Mouse (Mus musculus): ENCODE data around the gene A930033H14Rik. TPM values are rescaled to one million over a fixed set of nuclear protein-coding genes. Genes with fewer than 3 reads are reported as not detected.

The A930033H14Rik gene
- polyA plus RNA-seq, 1 experiment from 2014 or later: 2.4 TPM

DNA sequence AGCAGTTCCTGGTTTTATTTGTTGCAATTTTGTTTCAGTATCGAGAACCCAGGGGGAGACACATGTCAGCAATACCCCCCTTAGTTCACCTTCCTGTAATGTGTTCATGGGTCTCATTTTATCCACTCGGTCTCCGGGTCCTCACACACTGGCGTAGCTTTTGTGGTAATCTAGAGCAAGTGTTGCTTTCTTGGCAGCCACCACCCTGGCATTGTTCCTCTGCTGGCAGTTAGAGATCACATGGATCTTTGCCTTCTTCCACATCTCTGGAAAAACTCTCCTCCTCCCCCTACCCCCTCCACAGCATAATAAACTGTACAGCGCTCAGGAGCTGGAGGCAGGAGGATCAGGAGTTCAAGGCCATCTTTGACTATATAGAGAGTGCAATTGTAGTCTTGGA lies 20.6 kb downstream of the A930033H14Rik start:
- Histone ChIP-seq H3K4me2 (ENCODE audit: low read length) (no peak overlapping the region), H3K9ac (ENCODE audit: low read length) (no peak overlapping the region), H3K36me3 (ENCODE audit: control insufficient read depth, insufficient read depth, low read length) (no peaks in the 10 kb centered on the region), H3K4me3 (ENCODE audit: control insufficient read depth in 1 of 2, insufficient read depth in 1 of 2, low read depth in 1 of 2, low read length in 2 of 2) (no peak overlapping the region), H3K27me3 (ENCODE audit: control insufficient read depth, insufficient read depth, low read length) (no peaks in the 10 kb centered on the region), H3K9me3 (ENCODE audit: control insufficient read depth, low read length) (no peaks in the 10 kb centered on the region), H3K27ac (replicated peaks in 1 of 2; ENCODE audit: control insufficient read depth in 1 of 2, insufficient read depth in 1 of 2, low read depth in 2 of 2, low read length in 2 of 2) (no peak overlapping the region), H3K4me1 (ENCODE audit: control insufficient read depth in 2 of 2, insufficient read depth in 2 of 2, low read length in 2 of 2) (peaks cover 2 to 6% of the 10 kb centered on the region in 2 experiments; a peak in 2 of 4 replicates)
- no peak for ATAC-seq (ENCODE audit: insufficient number of reproducible peaks, insufficient read depth, low FRiP score, low read depth)
- 79% methylated on average over 5 of the region's 5 CpGs for WGBS

DNA sequence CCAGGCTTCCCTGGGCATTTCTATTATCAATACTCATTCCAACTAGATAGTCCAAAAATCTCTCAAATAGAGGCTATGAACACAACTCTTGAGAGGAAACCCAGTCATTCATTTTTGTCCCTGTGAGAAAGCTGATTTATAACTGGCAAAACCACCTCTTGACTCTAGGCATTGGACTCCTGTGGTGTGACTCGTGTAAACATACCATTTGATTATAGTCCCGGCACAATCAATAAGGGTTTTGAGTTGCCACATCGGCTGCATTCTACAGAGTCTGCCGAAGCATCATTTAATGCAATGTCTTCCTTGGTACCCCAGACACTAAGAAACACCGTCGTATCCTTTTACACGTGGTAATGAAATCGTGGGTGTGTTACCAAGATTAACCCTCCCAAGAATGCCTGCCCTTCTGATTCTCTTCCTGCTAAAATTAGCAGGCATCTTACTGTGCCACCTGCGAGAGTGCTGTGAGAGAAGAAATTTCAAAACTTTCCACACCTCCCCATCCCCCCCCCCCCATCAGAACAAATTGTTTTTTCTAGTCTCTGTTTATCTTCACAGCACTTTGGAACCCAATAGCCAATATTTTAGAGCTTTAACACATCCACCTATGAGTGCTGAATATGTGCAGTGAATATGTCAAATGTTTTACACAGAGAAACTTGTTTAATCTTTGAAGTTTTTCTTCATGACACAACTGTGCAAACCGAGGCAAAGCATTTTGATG lies 22.3 kb downstream of the A930033H14Rik start:
- H3K36me3 ChIP-seq (ENCODE audit: control insufficient read depth, insufficient read depth, low read length): no peaks in the 10 kb centered on the region
- no peak overlapping the region for H3K4me3 ChIP-seq (ENCODE audit: control insufficient read depth in 1 of 2, insufficient read depth in 1 of 2, low read depth in 1 of 2, low read length in 2 of 2)
- H3K9me3 ChIP-seq (ENCODE audit: control insufficient read depth, low read length): no peaks in the 10 kb centered on the region
- H3K27ac ChIP-seq (replicated peaks in 1 of 2; ENCODE audit: control insufficient read depth in 1 of 2, insufficient read depth in 1 of 2, low read depth in 2 of 2, low read length in 2 of 2): no peak overlapping the region
- H3K9ac ChIP-seq (ENCODE audit: low read length): no peak overlapping the region
- no peaks in the 10 kb centered on the region for H3K27me3 ChIP-seq (ENCODE audit: control insufficient read depth, insufficient read depth, low read length)
- H3K4me1 ChIP-seq (ENCODE audit: control insufficient read depth in 2 of 2, insufficient read depth in 2 of 2, low read length in 2 of 2): peaks cover 2 to 6% of the 10 kb centered on the region in 2 experiments; a peak in 2 of 4 replicates
- no peak for ATAC-seq (ENCODE audit: insufficient number of reproducible peaks, insufficient read depth, low FRiP score, low read depth)
- 50% methylated on average over 10 of the region's 10 CpGs for WGBS
- no peak overlapping the region for H3K4me2 ChIP-seq (ENCODE audit: low read length)

DNA sequence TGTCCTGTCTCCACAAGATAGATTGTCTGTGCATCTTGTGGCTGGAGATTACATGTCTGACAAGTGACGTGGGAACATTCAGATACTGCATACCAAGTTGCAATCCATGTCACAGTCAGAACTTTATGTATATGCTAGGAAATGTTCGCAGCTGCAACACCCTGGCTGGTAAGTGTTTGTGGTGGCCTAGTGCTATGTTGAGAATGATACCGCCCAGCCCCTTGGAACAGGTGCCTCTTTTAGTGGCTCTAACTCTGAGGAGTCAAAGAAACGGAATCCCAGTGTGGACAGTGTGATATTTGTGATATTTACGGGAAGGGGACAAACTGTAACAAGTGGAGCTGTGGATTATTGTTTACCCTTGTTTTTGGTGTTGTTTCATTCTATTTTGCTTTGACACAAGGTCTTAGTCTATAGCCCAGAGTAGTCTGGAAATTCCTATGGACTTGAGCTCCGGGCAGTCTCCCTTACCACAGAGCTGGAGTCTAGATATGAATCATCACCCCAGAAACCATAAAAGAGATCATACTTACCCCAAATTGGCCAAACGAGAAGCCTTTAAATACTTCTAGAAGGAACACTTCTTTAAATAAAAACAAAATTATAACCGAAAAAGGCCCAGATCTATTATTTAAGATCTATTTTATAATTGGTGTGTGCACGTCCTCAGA lies 25.0 kb downstream of the A930033H14Rik start:
- H3K27me3 ChIP-seq (ENCODE audit: control insufficient read depth, insufficient read depth, low read length): no peaks in the 10 kb centered on the region
- H3K4me1 ChIP-seq (ENCODE audit: control insufficient read depth in 2 of 2, insufficient read depth in 2 of 2, low read length in 2 of 2): peaks cover 2 to 6% of the 10 kb centered on the region in 2 experiments; a peak in 2 of 4 replicates
- no peaks in the 10 kb centered on the region for H3K9me3 ChIP-seq (ENCODE audit: control insufficient read depth, low read length)
- H3K36me3 ChIP-seq (ENCODE audit: control insufficient read depth, insufficient read depth, low read length): no peaks in the 10 kb centered on the region
- no peak overlapping the region for H3K4me3 ChIP-seq (ENCODE audit: control insufficient read depth in 1 of 2, insufficient read depth in 1 of 2, low read depth in 1 of 2, low read length in 2 of 2)
- H3K27ac ChIP-seq (replicated peaks in 1 of 2; ENCODE audit: control insufficient read depth in 1 of 2, insufficient read depth in 1 of 2, low read depth in 2 of 2, low read length in 2 of 2): no peak overlapping the region
- no peak for ATAC-seq (ENCODE audit: insufficient number of reproducible peaks, insufficient read depth, low FRiP score, low read depth)
- H3K9ac ChIP-seq (ENCODE audit: low read length): no peak overlapping the region
- no peak overlapping the region for H3K4me2 ChIP-seq (ENCODE audit: low read length)
- WGBS: 75% methylated on average over 9 of the region's 9 CpGs

DNA sequence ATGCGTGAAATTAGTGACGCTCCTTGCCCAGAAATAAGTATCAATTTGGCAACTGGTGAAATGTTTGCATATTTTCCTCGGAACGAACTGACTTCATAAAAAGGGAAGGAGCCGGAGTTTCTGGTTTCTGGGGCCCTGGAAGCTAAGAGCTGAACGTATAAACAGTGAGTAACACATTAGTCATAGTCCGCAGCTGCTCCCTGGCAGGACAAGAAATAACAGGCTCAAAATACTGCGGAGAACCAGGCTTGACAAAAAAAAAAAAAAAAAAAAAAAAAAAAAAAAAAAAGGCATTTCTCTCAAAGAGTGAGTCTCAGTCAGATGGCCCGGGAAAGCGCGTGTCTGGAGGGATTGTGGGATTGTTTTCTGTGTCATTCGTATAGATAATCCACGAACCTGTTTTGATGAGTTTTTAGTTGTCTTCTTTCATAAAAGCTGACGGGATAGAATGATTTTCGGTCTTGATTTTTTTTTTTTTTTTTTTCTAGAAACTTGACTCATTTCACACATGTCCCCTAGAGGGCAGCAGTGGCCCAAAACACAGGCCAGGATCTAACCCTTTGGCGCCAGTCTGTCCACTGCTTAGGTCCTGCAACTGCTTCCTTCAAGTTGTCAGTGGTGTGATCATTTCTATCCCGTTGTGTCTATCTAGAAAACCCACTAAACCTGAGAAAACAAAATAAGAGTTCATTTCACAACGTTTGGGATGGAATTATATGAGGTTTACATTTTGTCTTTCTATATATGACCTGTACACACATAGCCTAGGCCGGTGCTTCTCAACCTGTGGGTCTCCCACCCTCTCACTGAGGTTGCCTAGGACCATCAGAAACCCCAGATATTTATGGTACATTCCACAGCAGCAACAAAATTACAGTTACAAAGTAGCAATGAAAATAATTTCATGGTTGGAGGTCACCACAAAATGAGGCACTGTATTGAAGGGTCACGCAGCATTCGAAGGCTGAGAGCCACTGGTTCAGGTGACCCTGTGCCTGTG lies 26.7 kb downstream of the A930033H14Rik start:
- H3K9ac ChIP-seq (ENCODE audit: low read length): peak overlapping the region; percentile 13; the same call in 1 of the 2 replicates
- H3K36me3 ChIP-seq (ENCODE audit: control insufficient read depth, insufficient read depth, low read length): no peaks in the 10 kb centered on the region
- peak overlapping the region; percentile 30 to 37; a peak in 1 of 4 replicates for H3K27ac ChIP-seq (replicated peaks in 1 of 2; ENCODE audit: control insufficient read depth in 1 of 2, insufficient read depth in 1 of 2, low read depth in 2 of 2, low read length in 2 of 2)
- peak overlapping the region; percentile 28 to 30; a peak in 3 of 4 replicates for H3K4me3 ChIP-seq (ENCODE audit: control insufficient read depth in 1 of 2, insufficient read depth in 1 of 2, low read depth in 1 of 2, low read length in 2 of 2)
- ATAC-seq (ENCODE audit: insufficient number of reproducible peaks, insufficient read depth, low FRiP score, low read depth): 0 out of 2 replicates have a peak, but pooled peaks have one; percentile 65
- peak overlapping the region; percentile 53 for H3K4me2 ChIP-seq (ENCODE audit: low read length)
- no peaks in the 10 kb centered on the region for H3K27me3 ChIP-seq (ENCODE audit: control insufficient read depth, insufficient read depth, low read length)
- peaks cover 2 to 6% of the 10 kb centered on the region in 2 experiments; a peak in 2 of 4 replicates for H3K4me1 ChIP-seq (ENCODE audit: control insufficient read depth in 2 of 2, insufficient read depth in 2 of 2, low read length in 2 of 2)
- no peaks in the 10 kb centered on the region for H3K9me3 ChIP-seq (ENCODE audit: control insufficient read depth, low read length)
- WGBS: 25% methylated on average over 21 of the region's 21 CpGs

DNA sequence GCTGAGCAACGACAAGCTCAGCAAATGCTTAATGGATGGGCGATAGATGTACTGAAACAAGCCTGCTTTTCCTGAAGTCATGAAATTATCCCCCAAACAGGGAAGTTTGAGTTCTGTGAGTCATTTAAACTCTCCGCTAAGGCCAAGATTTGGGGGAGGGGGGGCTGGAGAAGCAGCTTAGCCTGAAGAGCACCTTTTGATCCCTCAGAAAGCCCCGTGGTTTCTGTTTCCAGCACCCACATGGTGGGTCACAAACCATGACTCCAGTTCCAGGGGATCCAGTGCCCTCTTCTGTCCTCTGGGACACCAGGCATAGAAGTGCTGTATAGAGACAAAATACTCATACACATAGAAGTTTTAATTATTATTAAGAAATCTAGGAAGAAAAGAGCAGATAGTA lies 27.5 kb downstream of the A930033H14Rik start:
- H3K27me3 ChIP-seq (ENCODE audit: control insufficient read depth, insufficient read depth, low read length): no peaks in the 10 kb centered on the region
- no peak for ATAC-seq (ENCODE audit: insufficient number of reproducible peaks, insufficient read depth, low FRiP score, low read depth)
- H3K4me1 ChIP-seq (ENCODE audit: control insufficient read depth in 2 of 2, insufficient read depth in 2 of 2, low read length in 2 of 2): peaks cover under 1 to 2% of the 10 kb centered on the region in 2 experiments; a peak in 2 of 4 replicates
- H3K9me3 ChIP-seq (ENCODE audit: control insufficient read depth, low read length): no peaks in the 10 kb centered on the region
- H3K27ac ChIP-seq (replicated peaks in 1 of 2; ENCODE audit: control insufficient read depth in 1 of 2, insufficient read depth in 1 of 2, low read depth in 2 of 2, low read length in 2 of 2): peak overlapping the region; percentile 37 to 51; a peak in 1 of 4 replicates
- peak overlapping the region; percentile 53; the same call in 1 of the 2 replicates for H3K4me2 ChIP-seq (ENCODE audit: low read length)
- no peak overlapping the region for H3K9ac ChIP-seq (ENCODE audit: low read length)
- H3K4me3 ChIP-seq (ENCODE audit: control insufficient read depth in 1 of 2, insufficient read depth in 1 of 2, low read depth in 1 of 2, low read length in 2 of 2): no peak overlapping the region
- WGBS: 82% methylated on average over 4 of the region's 4 CpGs
- no peaks in the 10 kb centered on the region for H3K36me3 ChIP-seq (ENCODE audit: control insufficient read depth, insufficient read depth, low read length)

DNA sequence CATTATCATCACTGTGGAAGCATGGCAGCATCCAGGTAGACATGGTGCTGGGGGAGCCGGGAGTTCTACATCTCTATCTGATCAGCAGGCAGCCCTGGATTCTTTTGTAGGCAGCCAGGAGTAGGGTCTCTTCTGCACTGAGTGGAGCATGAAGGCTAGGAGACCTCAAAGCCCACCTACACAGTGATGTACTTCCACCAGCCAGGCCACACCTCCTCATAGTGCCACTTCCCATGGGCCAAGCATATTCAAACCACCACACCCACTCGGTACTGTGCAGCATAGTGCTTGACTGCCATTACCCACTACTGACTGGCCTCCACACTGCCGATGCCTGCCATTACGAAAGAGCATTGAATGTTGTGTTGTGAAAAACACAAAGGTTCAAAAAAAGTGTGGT lies 28.0 kb downstream of the A930033H14Rik start:
- Histone ChIP-seq H3K27me3 (ENCODE audit: control insufficient read depth, insufficient read depth, low read length) (no peaks in the 10 kb centered on the region), H3K9me3 (ENCODE audit: control insufficient read depth, low read length) (no peaks in the 10 kb centered on the region), H3K4me2 (ENCODE audit: low read length) (no peak overlapping the region), H3K4me1 (ENCODE audit: control insufficient read depth in 2 of 2, insufficient read depth in 2 of 2, low read length in 2 of 2) (no peaks in the 10 kb centered on the region), H3K36me3 (ENCODE audit: control insufficient read depth, insufficient read depth, low read length) (no peaks in the 10 kb centered on the region), H3K9ac (ENCODE audit: low read length) (no peak overlapping the region), H3K27ac (replicated peaks in 1 of 2; ENCODE audit: control insufficient read depth in 1 of 2, insufficient read depth in 1 of 2, low read depth in 2 of 2, low read length in 2 of 2) (0 out of 4 replicates have a peak overlapping the region, but pooled peaks of 1 of the 2 experiments have one; percentile 51), H3K4me3 (ENCODE audit: control insufficient read depth in 1 of 2, insufficient read depth in 1 of 2, low read depth in 1 of 2, low read length in 2 of 2) (no peak overlapping the region)
- ATAC-seq (ENCODE audit: insufficient number of reproducible peaks, insufficient read depth, low FRiP score, low read depth): no peak
- 90% methylated on average over 4 of the region's 4 CpGs for WGBS

DNA sequence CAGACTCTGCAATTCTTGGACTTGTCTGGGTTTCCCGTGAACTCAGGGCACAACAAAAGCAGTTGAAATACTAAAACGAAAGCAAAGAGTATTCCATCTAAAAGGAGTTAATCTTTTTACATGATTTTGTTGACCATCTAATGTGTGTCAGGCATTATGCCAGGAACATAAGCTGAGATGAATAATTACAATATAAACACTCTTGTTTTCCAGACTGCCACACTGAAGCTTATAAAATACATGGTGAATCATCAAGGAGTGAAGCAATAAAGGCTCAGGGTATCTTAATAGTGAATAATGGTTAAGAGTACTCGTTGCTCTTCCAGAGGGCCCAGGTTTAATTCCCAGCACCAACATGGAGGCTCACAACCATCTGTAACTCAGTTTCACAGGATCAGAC lies 31.9 kb downstream of the A930033H14Rik start:
- no peak for ATAC-seq (ENCODE audit: insufficient number of reproducible peaks, insufficient read depth, low FRiP score, low read depth)
- no peak overlapping the region for H3K27ac ChIP-seq (replicated peaks in 1 of 2; ENCODE audit: control insufficient read depth in 1 of 2, insufficient read depth in 1 of 2, low read depth in 2 of 2, low read length in 2 of 2)
- no peak overlapping the region for H3K9ac ChIP-seq (ENCODE audit: low read length)
- WGBS: 71% methylated on average over 3 of the region's 3 CpGs
- no peak overlapping the region for H3K4me3 ChIP-seq (ENCODE audit: control insufficient read depth in 1 of 2, insufficient read depth in 1 of 2, low read depth in 1 of 2, low read length in 2 of 2)
- no peaks in the 10 kb centered on the region for H3K27me3 ChIP-seq (ENCODE audit: control insufficient read depth, insufficient read depth, low read length)
- no peak overlapping the region for H3K4me2 ChIP-seq (ENCODE audit: low read length)
- no peaks in the 10 kb centered on the region for H3K36me3 ChIP-seq (ENCODE audit: control insufficient read depth, insufficient read depth, low read length)
- H3K4me1 ChIP-seq (ENCODE audit: control insufficient read depth in 2 of 2, insufficient read depth in 2 of 2, low read length in 2 of 2): no peaks in the 10 kb centered on the region
- H3K9me3 ChIP-seq (ENCODE audit: control insufficient read depth, low read length): no peaks in the 10 kb centered on the region
